Mouse (Mus musculus): ENCODE measurements at regions not wholly inside any gene's neighbourhood (a gene's known extent, or its start where the extent isn't known, plus 50 kb on each side); places are given as distances from the start of the nearest gene placed in this dataset.

DNA sequence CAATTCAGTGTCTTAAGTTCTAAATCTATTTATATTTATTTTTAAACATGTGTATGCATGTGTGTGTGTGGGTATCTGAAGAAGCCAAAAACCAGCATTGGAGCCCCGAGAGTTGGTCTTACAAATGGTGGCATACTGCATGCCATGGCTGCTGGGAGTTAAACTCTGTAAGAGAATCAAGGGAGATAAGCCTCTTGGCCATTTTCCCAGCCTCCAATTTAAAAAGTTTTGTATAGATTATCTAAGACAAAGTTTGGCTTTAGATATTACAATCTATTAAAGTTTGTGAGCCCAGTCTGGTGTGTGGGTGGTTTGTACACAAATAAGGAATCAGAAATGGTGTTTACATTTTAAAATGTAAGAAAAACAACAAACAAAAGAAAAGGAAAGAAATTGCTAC lies 343.2 kb upstream of the Marcks start:
- H3K27ac ChIP-seq (ENCODE audit: low read depth, low read length), result no peak overlapping the region
- H3K4me3 ChIP-seq (ENCODE audit: low read depth, low read length), result no peak overlapping the region
- H3K9ac ChIP-seq (replicated peaks; ENCODE audit: low read length, poor library complexity, severe bottlenecking), result no peak overlapping the region

DNA sequence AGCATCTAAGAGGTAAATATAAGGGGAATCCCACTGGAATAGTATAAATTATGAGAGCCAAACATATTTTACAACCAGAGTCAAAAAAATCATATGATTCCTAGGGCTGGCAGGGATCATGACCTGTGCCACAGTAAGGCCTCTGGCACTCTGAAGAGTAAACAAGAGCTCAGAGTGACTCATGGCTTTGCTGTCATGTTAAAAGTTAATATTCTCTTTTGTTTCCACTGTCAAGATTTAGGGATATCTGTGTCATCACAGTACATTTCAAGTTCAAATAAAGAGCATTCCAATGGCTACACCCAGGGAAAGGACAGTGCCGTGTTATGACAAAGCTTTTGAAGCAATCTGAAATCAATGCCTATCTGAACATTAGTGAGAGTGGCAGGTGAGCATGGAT lies 341.6 kb upstream of the Marcks start:
- H3K4me2 ChIP-seq (ENCODE audit: low read depth, low read length, poor library complexity, severe bottlenecking), result no peak overlapping the region
- ATAC-seq (ENCODE audit: low FRiP score), result no peak
- no peaks in the 10 kb centered on the region for H3K9me3 ChIP-seq (ENCODE audit: low read length)
- DNase-seq (ENCODE audit: low spot score), result no peak
- no peaks in the 10 kb centered on the region for H3K4me1 ChIP-seq (ENCODE audit: insufficient read depth, low read length)
- no peak overlapping the region for H3K27ac ChIP-seq (ENCODE audit: low read depth, low read length)
- H3K27me3 ChIP-seq (ENCODE audit: insufficient read depth, low read length), result no peaks in the 10 kb centered on the region
- WGBS, result 84% methylated on average over 1 of the region's 1 CpGs
- H3K4me3 ChIP-seq (ENCODE audit: low read depth, low read length), result no peak overlapping the region
- H3K36me3 ChIP-seq (ENCODE audit: insufficient read depth, low read length), result no peaks in the 10 kb centered on the region
- no peak for TF ChIP-seq CTCF (IDR thresholded peaks at IDR 0.05)
- no peak overlapping the region for H3K9ac ChIP-seq (replicated peaks; ENCODE audit: low read length, poor library complexity, severe bottlenecking)

More for the DNA sequence above, 343.2 kb upstream of the Marcks start:
- no peak for TF ChIP-seq CTCF (IDR thresholded peaks at IDR 0.05)
- Histone ChIP-seq H3K9me3 (ENCODE audit: low read length) (no peaks in the 10 kb centered on the region), H3K4me2 (ENCODE audit: low read depth, low read length, poor library complexity, severe bottlenecking) (no peak overlapping the region), H3K4me1 (ENCODE audit: insufficient read depth, low read length) (no peaks in the 10 kb centered on the region), H3K27me3 (ENCODE audit: insufficient read depth, low read length) (no peaks in the 10 kb centered on the region), H3K36me3 (ENCODE audit: insufficient read depth, low read length) (no peaks in the 10 kb centered on the region)
- DNase-seq (ENCODE audit: low spot score), result no peak
- no peak for ATAC-seq (ENCODE audit: low FRiP score)
- WGBS, result 76% methylated on average over 1 of the region's 1 CpGs

DNA sequence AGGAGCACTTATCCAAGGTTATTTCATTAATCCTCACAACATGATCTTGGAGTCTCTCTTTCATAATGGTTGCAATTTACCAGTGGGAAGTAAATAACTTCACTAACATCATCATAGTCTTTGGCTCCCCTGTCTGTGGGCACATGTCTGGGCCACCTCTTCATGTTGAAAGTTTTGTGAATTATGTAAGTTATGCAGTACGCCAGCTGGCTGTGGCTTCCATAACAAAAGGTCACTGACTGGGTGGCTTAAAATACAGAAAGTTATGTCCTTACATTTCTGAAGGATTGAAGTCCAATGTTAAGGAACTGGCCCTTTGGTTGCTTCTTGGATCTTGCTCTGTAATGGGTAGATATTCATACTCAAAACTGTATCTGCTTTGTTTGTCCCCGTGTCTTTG lies 339.4 kb upstream of the Marcks start:
- DNase-seq (ENCODE audit: low spot score) (no peak), ATAC-seq (ENCODE audit: low FRiP score) (no peak)
- Histone ChIP-seq H3K4me3 (ENCODE audit: low read depth, low read length) (no peak overlapping the region), H3K4me1 (ENCODE audit: insufficient read depth, low read length) (no peaks in the 10 kb centered on the region), H3K27ac (ENCODE audit: low read depth, low read length) (no peak overlapping the region), H3K9me3 (ENCODE audit: low read length) (no peaks in the 10 kb centered on the region), H3K36me3 (ENCODE audit: insufficient read depth, low read length) (no peaks in the 10 kb centered on the region), H3K4me2 (ENCODE audit: low read depth, low read length, poor library complexity, severe bottlenecking) (no peak overlapping the region), H3K27me3 (ENCODE audit: insufficient read depth, low read length) (no peaks in the 10 kb centered on the region), H3K9ac (replicated peaks; ENCODE audit: low read length, poor library complexity, severe bottlenecking) (no peak overlapping the region)
- TF ChIP-seq CTCF (IDR thresholded peaks at IDR 0.05), result no peak
- 94% methylated on average over 2 of the region's 2 CpGs for WGBS

DNA sequence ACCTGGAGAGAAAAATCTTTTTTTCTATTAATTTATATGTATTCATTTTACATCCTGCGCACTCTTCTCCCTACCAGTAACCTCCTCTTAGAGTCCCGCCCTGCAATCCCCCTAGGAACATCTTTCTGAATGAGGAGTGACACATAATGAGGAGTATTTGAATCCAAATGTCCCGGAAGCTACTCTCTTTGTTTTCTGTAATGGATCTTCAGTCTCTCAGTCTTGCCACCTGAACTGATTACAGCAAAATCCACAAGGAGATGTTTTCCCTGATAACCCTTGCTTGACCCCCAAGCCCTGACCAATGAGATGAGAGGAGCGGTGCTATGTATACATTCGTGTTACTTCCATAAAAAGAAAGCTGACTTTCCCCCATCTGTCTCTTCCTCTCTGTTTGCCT lies 334.4 kb upstream of the Marcks start:
- H3K27me3 ChIP-seq (ENCODE audit: insufficient read depth, low read length), result no peaks in the 10 kb centered on the region
- H3K4me2 ChIP-seq (ENCODE audit: low read depth, low read length, poor library complexity, severe bottlenecking), result no peak overlapping the region
- H3K4me1 ChIP-seq (ENCODE audit: insufficient read depth, low read length), result no peaks in the 10 kb centered on the region
- no peaks in the 10 kb centered on the region for H3K36me3 ChIP-seq (ENCODE audit: insufficient read depth, low read length)
- ATAC-seq (ENCODE audit: low FRiP score) (no peak), DNase-seq (ENCODE audit: low spot score) (no peak)
- TF ChIP-seq CTCF (IDR thresholded peaks at IDR 0.05), result no peak
- H3K9me3 ChIP-seq (ENCODE audit: low read length), result no peaks in the 10 kb centered on the region
- no peak overlapping the region for H3K4me3 ChIP-seq (ENCODE audit: low read depth, low read length)
- 87% methylated on average over 5 of the region's 5 CpGs for WGBS
- no peak overlapping the region for H3K27ac ChIP-seq (ENCODE audit: low read depth, low read length)
- H3K9ac ChIP-seq (replicated peaks; ENCODE audit: low read length, poor library complexity, severe bottlenecking), result no peak overlapping the region

DNA sequence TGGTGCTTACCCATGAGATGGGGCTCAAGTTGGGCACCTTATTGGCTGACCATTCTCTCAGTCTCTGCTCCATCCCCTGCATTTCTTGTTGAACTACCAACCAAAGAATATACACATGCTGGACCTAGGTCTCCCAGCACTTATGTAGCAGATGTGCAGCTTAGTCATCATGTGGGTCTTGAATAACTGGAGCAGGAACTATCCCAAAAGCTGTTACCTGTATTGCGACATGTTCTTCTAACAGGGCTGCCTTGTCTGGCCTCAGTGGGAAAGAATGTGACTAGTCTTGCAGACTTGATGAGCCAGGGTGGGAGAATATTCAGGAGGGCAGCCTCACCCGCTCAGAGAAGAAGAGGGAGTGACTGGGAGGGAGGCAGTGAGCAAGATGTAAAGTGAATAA lies 318.7 kb upstream of the Marcks start:
- no peak for DNase-seq (ENCODE audit: low spot score)
- no peak for TF ChIP-seq CTCF (IDR thresholded peaks at IDR 0.05)
- Histone ChIP-seq H3K4me2 (ENCODE audit: low read depth, low read length, poor library complexity, severe bottlenecking) (no peak overlapping the region), H3K9me3 (ENCODE audit: low read length) (no peaks in the 10 kb centered on the region), H3K27me3 (ENCODE audit: insufficient read depth, low read length) (no peaks in the 10 kb centered on the region), H3K4me1 (ENCODE audit: insufficient read depth, low read length) (no peaks in the 10 kb centered on the region), H3K9ac (replicated peaks; ENCODE audit: low read length, poor library complexity, severe bottlenecking) (no peak overlapping the region), H3K36me3 (ENCODE audit: insufficient read depth, low read length) (no peaks in the 10 kb centered on the region), H3K4me3 (ENCODE audit: low read depth, low read length) (no peak overlapping the region), H3K27ac (ENCODE audit: low read depth, low read length) (no peak overlapping the region)
- no peak for ATAC-seq (ENCODE audit: low FRiP score)
- 66% methylated on average over 2 of the region's 2 CpGs for WGBS

DNA sequence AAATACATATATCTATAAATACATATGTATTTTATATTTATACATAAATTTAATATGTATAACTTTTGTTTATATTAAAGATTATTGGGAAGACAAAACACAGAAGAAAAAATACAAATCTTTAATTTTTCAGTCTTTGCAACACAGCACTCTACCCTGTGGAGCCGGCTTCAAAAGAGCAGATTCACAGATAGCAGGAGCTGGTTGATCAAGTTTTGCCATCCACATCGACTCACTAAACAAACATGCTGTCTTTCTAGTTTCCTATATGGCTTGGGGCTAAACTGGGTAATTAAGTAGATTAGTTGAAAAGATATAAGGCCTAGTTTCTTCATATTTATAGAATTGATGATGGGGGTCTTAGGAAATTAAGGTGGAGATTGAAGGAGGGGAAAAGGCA lies 311.2 kb upstream of the Marcks start:
- 87% methylated on average over 2 of the region's 2 CpGs for WGBS

More for the DNA sequence above, 311.2 kb upstream of the Marcks start:
- H3K4me3 ChIP-seq (ENCODE audit: low read depth, low read length), result no peak overlapping the region
- H3K4me1 ChIP-seq (ENCODE audit: insufficient read depth, low read length), result no peaks in the 10 kb centered on the region
- no peak for TF ChIP-seq CTCF (IDR thresholded peaks at IDR 0.05)
- H3K36me3 ChIP-seq (ENCODE audit: insufficient read depth, low read length), result no peaks in the 10 kb centered on the region
- H3K4me2 ChIP-seq (ENCODE audit: low read depth, low read length, poor library complexity, severe bottlenecking), result no peak overlapping the region
- no peak overlapping the region for H3K9ac ChIP-seq (replicated peaks; ENCODE audit: low read length, poor library complexity, severe bottlenecking)
- ATAC-seq (ENCODE audit: low FRiP score) (no peak), DNase-seq (ENCODE audit: low spot score) (no peak)
- H3K27ac ChIP-seq (ENCODE audit: low read depth, low read length), result no peak overlapping the region
- no peaks in the 10 kb centered on the region for H3K9me3 ChIP-seq (ENCODE audit: low read length)
- no peaks in the 10 kb centered on the region for H3K27me3 ChIP-seq (ENCODE audit: insufficient read depth, low read length)

Measured in midbrain, postnatal 0 days (tissue).